Mouse (Mus musculus) heart, postnatal 14 days (tissue): ENCODE data around the gene Rabac1. TPM values are rescaled to one million over a fixed set of nuclear protein-coding genes. Genes with fewer than 3 reads are reported as not detected.

ENCODE experiments used
- DNase-seq, 2 experiments: peaks; one replicate each; pipeline ENCODE4 v3.0.0; 2021 to 2022
- intact Hi-C: fragments of 180-260 bp; cut with DNase I; formaldehyde crosslinking; loops from one replicate; pipeline ENCODE4 v1.15.1; 2025
- total RNA-seq, 2 experiments: library from RNA; stranded (reverse); gene quantifications; 2 replicates each; pipeline ENCODE4 v1.2.3; 2021

The Rabac1 gene
- total RNA-seq, 2 experiments from 2014 or later = 289 to 303 TPM

DNA sequence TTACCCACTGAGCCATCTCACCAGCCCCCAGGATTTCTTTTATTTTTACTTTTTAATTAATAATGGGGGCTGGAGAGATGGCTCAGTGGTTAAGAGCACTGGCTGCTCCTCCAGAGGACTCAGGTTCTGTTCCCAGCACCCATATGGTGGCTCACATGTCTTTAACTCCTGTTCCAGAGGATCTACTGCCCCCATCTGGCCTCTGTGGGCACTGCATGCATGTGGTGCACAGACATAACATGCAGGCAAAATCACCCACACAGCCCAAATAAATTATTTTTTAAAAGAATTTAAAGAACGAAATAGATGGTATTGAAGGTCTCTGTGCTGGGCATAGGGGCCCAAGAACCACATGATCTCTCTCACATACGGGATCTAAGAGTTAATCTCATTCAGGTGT is 11.8 kb upstream of the Rabac1 start:
- DNase-seq = no peak
- intact Hi-C loops = no loop called here

GRCm38 (mm10) chr7:24983396-24983795 is 10.8 kb upstream of the Rabac1 start:
- intact Hi-C loops = no loop called here
- no peak for DNase-seq

DNA sequence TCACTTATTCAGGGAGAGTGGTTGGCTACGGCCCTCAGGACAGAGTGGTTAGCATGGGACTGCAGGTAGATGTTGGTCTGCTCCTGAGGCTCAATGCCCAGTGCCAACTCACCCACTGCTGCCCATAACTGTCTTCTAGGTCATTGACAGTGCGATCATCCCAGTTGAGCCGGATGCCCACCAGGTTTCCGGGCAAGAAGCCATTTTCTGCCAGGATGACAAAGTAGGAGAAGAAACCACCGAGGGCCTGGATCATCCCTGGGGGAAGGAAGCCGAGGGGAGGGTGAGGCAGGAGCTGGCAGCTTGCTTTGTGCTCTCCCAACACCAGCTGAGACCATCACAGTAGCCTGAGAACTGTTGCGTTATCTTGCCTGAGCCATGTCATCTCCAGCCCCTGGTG is 7.9 kb upstream of the Rabac1 start:
- intact Hi-C loops = no loop called here
- no peak for DNase-seq

DNA sequence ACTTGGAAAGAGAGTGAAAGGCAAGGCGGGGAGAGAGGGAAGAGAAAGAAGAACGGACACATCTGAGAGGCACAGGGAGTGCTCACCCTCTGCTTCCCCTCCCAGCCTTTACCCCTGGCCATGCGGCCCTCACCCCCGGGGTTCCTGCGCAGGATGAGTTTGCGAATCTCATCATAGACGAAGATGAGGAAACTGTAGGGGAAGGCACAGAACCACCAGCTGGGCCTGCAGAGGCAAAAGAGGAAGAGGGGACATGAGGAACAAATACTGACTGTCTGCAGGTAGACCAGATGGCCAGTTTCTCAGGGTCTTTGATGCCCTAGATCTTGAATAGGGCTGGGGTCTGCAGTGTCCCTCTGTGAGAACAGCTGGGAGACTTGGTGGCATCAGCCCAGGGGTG is 6.2 kb upstream of the Rabac1 start:
- intact Hi-C loops = loop anchor here (10.0 kb wide), 1 partner anchor 336 kb away; the partner anchor contains the start of gene Megf8
- DNase-seq = no peak

- peak; percentile 32 to 45 for DNase-seq
- intact Hi-C loops = loop anchor here (5.0 to 10.0 kb wide), 3 partner anchors 73 to 340 kb away; partner anchors contain the start of genes Arhgef1 and Megf8
These were observed 2.5 kb upstream of the Rabac1 start for GRCm38 (mm10) chr7:24974893-24975595.

- no peak for DNase-seq
- intact Hi-C loops = loop anchor here (5.0 to 10.0 kb wide), 3 partner anchors 72 to 341 kb away; partner anchors contain the start of genes Arhgef1 and Megf8
These were observed 1.3 kb upstream of the Rabac1 start for GRCm38 (mm10) chr7:24973902-24974301.

DNA sequence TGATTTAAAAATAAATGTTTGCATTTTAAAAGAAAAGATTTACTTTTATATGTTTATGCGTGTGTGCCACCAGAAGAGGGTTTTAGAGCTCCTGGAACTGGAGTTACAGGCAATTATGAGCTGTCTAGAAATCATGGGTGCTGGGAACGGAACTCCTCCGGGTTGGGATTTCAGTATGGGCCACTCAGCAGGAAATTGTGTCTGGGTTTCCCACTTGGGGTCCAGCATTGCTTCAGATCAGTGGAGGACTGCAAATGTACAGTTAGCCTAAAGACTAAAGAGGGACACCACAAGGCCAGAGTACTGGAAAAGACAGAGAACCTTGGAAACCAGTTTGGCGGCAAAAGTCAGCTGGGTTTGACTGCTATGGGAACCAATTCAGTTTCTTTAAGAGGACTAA is 654 bp upstream of the Rabac1 start:
- intact Hi-C loops = loop anchor here (5.0 to 10.0 kb wide), 3 partner anchors 71 to 342 kb away; partner anchors contain the start of genes Arhgef1 and Megf8
- no peak for DNase-seq

DNA sequence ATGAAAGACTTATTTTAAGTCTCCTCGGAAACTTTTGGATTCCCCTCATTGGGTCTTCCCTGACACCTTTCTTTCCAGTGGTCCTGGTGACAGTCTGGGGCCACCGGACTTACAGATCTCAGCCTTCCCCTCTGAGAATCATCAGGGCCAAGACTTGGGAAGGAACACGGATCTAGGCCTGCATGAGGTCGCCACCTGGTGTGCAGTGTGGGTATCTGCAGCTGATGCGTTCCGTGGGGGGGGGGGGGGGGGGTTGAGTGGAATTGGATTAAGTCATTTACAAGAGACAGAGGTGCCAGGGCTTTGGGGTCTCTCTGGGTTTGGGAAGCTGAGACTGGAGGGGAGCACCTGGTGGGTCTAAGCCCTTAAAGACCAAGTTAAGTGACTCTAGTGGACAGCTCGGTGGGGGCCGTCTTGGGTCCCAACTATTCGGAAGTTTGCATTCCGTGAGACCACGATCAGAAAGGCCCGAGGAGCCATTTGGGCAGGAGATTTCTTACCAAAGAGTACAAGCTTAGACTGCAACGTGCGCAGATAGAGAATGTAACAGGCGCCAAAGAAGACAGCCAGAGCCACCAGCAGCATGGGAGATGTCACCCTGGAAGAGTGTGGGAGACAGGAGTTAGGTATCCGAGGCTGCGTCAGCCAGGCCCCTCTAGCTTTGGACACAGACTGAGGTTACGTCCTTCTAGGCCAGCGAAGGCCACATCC is 1.1 kb downstream of the Rabac1 start:
- intact Hi-C loops = loop anchor here (5.0 to 10.0 kb wide), 3 partner anchors 69 to 343 kb away; partner anchors contain the start of genes Arhgef1 and Megf8
- peak; percentile 46 to 59 for DNase-seq

DNA sequence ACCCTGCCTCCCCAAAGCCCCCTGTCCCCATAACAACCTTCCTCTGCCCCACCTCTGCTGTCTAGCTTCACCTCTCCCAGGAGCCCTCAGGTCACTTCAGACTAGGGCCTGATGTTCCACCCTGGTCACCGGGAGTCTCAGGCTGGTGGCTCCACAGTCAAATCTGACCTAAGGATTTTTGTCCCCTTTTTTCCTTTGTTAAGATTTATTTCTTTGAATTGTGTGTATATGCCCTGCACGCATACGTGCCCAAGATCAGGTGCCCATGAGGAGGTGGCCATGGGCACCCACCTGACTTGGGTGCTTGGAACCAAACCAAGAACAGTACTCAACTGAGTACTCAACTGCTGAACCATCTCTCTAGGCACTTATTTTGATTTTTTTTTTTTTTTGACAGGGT is 2.2 kb downstream of the Rabac1 start:
- intact Hi-C loops = loop anchor here (5.0 to 10.0 kb wide), 3 partner anchors 68 to 344 kb away; partner anchors contain the start of genes Arhgef1 and Megf8
- DNase-seq = no peak

DNA sequence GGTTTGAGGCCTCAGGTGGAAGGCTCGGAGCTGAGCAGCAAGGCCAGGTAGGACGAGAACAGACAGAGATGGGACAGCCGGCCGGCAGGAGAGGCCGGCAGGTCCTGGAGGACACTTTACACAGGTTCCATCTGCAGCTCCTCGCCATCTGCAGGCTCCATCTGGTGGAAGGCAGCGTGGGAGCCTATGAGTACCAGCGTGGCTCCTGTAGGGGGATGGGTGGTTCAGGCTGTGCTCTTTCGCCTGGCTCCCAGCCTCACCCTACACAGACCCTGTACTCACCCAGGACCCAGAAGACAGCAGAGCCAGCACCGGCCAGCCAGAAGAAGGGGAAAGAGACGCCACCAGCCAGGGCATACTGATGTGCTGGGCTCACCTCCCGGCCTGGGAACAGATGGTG is 2.7 kb downstream of the Rabac1 start:
- intact Hi-C loops = loop anchor here (5.0 to 10.0 kb wide), 3 partner anchors 68 to 345 kb away; partner anchors contain the start of genes Arhgef1 and Megf8
- no peak for DNase-seq

DNA sequence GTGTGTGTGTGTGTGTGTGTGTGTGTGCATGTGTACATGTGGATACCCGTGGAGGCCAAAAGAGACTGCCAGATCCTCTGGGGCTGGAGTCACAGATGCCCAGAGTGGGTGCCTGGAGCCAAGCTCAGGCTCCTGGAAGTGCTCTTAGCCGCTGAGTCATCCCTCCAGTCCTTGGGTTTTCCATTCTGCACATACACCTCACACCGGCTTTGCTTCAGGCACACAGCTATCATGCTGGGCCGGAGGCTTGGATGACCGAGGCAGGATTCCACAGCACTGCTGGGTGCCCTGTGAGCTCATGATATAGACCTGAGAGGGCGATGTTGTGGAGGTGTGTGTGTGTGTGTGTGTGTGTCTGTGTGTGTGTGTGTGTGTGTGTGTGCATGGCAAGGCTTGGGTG is 4.1 kb downstream of the Rabac1 start:
- DNase-seq = no peak
- intact Hi-C loops = no loop called here

DNA sequence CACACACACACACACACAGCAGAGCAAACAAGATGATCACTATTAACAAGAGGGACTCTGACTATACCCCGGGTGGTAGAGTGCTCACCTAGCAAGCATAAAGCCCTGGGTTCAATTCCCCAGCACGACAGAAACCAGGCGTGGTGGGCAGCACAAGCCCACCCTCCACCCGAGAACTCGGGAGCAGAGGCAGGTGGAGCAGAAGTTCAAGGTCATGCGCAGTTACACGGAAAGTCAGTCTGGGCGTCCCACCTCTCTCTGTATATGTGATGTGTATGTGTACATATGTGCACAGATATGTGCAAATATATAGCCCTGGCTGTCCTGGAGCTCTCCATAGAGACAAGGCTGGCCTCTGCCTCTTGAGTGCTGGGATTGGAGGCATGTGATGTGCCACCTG is 4.6 kb downstream of the Rabac1 start:
- intact Hi-C loops = no loop called here
- no peak for DNase-seq

- peak; percentile 79 to 88 for DNase-seq
- intact Hi-C loops = loop anchor here (2.0 kb wide), 1 partner anchor 74 kb away; no protein-coding TSS in a partner anchor
These were observed 7.5 kb downstream of the Rabac1 start for GRCm38 (mm10) chr7:24964897-24965535.

DNA sequence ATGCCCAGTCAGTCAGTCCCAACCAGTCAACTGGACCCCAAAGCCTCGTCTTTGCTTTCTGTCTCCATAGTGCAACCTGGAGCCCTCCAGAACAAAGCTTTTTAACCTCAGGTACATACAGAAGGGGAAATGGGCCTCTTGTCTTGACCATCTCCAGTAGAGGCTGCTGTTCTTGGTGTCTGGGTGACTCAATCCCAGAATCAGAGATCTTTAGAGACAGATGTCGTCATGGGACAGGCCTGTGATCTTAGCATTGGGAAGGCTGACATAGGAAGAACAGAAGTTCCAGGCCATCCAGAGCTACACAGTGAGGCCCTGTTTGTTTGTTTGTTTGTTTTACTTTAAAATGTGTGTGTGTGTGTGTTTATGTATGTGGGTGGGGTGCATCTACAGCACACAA is 8.3 kb downstream of the Rabac1 start:
- intact Hi-C loops = loop anchor here (2.0 kb wide), 1 partner anchor 73 kb away; no protein-coding TSS in a partner anchor
- no peak for DNase-seq

DNA sequence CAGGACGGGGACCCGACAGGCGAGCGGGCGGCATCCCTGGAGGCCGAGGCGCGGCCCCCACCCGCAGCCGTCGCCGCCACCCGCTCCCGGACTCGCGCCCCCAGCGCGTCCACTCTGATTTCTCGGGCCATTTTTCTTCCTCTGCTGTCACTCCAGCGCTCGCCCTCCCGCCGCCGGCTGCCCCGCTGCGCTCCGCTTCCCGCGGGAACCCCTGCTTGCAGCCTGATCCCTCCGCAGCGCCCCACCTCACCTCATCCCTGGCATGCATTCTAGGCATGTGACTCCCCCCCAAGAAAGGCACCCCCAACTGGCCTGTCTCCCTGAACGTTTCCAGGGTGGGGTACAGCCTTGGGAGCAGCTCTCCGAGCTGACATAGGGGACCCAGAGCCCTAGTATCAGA is 17.3 kb downstream of the Rabac1 start:
- no peak for DNase-seq
- intact Hi-C loops = no loop called here

DNA sequence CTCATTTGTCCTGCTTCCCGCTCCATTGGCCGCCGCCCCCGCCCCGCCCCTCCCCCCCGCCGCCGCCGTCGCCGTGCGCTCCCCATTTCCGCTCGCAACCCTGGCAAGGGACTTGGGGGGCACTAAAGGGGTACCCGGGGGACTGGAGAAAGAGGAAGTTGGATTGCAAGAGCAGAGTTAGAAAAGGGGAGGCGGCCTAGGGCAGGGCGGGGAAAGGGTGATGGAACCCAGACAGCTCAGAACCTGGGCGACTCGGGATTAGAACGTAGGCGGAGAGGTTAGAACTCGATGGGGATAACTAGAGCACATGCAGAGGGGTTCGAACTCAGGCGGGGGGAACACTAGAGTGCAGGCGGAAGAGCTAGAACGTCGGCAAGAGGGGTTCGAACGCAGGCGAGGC is 18.1 kb downstream of the Rabac1 start:
- intact Hi-C loops = no loop called here
- DNase-seq = no peak

DNA sequence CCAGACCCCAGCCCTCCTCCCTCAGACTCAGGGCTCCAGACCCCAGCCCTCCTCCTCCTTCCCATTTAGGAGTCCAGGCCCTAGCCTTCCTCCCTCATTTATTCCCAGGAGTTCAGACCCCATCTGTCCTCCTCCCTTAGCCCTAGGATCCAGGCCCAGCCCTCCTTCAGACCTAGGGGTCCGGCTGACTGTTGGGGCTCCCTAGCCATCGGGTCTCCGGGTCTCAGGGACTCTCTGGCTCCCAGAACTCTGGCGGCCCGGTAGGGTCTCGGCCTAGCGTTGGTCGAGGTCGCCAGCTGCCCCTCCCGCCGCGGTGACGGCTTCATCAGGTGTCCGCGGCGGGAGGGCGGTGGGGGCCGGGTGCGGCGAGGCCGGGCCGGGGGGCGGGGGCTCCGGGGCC is 18.6 kb downstream of the Rabac1 start:
- intact Hi-C loops = no loop called here
- DNase-seq = no peak

- peak; percentile 75 to 87 for DNase-seq
- intact Hi-C loops = loop anchor here (1.0 kb wide), 1 partner anchor 60 kb away; no protein-coding TSS in a partner anchor
These were observed 22.5 kb downstream of the Rabac1 start for GRCm38 (mm10) chr7:24949958-24950623.

- no peak for DNase-seq
- intact Hi-C loops = no loop called here
These were observed 23.8 kb downstream of the Rabac1 start for GRCm38 (mm10) chr7:24948774-24949173.

DNA sequence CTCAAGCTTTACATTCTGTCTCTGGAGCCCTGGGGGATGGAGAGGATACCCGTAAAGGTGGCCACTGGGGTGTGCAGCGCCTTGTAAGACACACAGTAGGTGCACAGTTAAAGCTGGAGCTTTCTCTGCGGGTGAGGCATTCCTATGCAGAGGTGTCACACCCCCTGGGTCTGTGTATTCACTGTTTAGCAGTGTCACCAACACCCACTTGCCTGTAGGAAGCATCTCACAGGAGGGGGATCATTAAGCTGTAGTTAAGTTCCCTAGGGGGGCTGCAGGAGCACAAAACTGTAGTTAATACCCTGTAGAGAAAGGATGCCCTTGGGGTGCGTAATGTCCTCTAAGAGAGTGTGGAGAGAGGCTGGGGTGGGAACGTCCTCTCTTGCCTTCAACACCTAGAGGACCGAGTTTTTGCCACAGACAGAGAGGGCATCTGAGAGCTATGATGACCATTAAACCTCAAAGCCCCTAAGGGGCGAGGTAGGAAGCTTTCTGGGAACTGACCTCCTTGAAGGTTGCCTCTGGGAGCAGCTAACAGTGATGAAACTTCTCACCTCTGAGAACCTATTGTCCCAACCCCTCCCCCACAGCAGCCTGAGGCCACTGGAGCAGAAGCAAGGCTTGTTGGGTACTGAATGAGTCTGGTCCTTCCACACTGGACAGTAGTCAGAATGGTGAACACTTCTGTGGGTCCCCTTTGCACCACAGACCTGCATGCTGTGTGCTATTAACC is 25.1 kb downstream of the Rabac1 start:
- intact Hi-C loops = no loop called here
- no peak for DNase-seq
